Mouse (Mus musculus) small intestine, adult 2 months (tissue): ENCODE results near the gene Socs5.

Source experiments
- CTCF ChIP-seq: fragments of 200-500 bp; IDR thresholded peaks from 2 replicates; pipeline ENCODE4 v1.5.1; 2012; ENCODE audit warnings: low read depth, mild to moderate bottlenecking, control low read depth, inconsistent platforms, low read length, moderate library complexity, mixed read lengths; ENCODE audit not compliant: insufficient replicate concordance, insufficient read length; ENCODE audit errors: extremely low read depth
- POLR2A ChIP-seq: fragments of 200-500 bp; IDR thresholded peaks from 2 replicates; pipeline ENCODE4 v1.6.1; 2012; ENCODE audit warnings: low read depth, mild to moderate bottlenecking, control low read depth, inconsistent platforms, low read length, moderate library complexity

DNA sequence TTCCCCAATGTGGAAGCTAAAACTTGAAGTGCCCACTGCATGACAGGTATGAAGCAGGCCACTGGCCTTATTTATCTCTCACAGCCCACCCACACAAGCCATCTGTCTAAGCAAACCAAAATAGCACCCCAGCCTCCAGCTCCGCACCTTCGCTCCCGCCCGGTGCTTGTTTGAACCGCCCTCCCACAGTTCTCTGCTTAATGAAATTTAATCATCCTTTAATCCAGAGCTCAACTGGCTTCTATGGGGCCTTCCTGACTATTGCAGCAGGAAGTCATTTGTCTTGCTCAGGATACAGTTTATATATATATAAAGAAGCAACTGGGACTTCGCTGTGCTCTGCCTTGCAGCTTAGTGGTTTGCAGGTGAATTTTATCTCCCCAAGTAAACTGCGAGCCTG is 44.0 kb upstream of the Socs5 start:
- TF ChIP-seq POLR2A (no peak), CTCF (no peak)
